Mouse (Mus musculus): Measurements from ENCODE around the gene Tmx2. TPM values are rescaled to one million over a fixed set of nuclear protein-coding genes. Genes with fewer than 3 reads are reported as not detected.

Tmx2 gene
- polyA plus RNA-seq, 1 experiment from 2014 or later, result 119 TPM

DNA sequence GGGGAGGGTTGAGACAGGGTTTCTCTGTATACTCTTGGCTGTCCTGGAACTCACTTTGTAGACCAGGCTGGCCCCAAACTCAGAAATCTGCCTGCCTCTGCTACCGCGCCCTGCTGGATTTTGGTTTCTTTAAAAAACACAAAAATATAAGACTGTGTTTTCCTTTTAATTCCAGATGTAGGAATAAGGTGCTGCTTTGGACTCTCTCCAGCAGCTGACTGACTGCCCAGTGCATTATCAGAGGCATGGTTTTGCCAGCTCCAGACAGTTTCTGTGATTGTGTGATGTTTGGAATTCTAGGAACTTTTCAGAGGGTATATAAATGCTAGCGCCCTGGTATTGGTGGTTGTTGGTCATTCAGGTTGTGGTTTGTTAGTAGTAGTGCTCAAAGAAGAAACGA lies 38.4 kb upstream of the Tmx2 start:
- WGBS, result 94% methylated on average over 4 of the region's 4 CpGs
- peaks cover 5% of the 10 kb centered on the region; the same call in 1 of the 2 replicates for H3K36me3 ChIP-seq (ENCODE audit: control insufficient read depth, insufficient read depth, low read length)
- no peak for ATAC-seq (ENCODE audit: insufficient number of reproducible peaks, insufficient read depth, low FRiP score, low read depth)
- no peaks in the 10 kb centered on the region for H3K27me3 ChIP-seq (ENCODE audit: control insufficient read depth, insufficient read depth, low read length)
- H3K9ac ChIP-seq (replicated peaks; ENCODE audit: low read depth, low read length), result no peak overlapping the region
- H3K9me3 ChIP-seq (ENCODE audit: control insufficient read depth, low read depth, low read length), result no peaks in the 10 kb centered on the region
- no peak overlapping the region for H3K4me2 ChIP-seq (replicated peaks; ENCODE audit: low read depth, low read length)
- H3K4me3 ChIP-seq (ENCODE audit: low read depth, low read length), result no peak overlapping the region
- peaks cover 11% of the 10 kb centered on the region for H3K4me1 ChIP-seq (ENCODE audit: control insufficient read depth, insufficient read depth, low read length)
- no peak overlapping the region for H3K27ac ChIP-seq (ENCODE audit: low read length)

DNA sequence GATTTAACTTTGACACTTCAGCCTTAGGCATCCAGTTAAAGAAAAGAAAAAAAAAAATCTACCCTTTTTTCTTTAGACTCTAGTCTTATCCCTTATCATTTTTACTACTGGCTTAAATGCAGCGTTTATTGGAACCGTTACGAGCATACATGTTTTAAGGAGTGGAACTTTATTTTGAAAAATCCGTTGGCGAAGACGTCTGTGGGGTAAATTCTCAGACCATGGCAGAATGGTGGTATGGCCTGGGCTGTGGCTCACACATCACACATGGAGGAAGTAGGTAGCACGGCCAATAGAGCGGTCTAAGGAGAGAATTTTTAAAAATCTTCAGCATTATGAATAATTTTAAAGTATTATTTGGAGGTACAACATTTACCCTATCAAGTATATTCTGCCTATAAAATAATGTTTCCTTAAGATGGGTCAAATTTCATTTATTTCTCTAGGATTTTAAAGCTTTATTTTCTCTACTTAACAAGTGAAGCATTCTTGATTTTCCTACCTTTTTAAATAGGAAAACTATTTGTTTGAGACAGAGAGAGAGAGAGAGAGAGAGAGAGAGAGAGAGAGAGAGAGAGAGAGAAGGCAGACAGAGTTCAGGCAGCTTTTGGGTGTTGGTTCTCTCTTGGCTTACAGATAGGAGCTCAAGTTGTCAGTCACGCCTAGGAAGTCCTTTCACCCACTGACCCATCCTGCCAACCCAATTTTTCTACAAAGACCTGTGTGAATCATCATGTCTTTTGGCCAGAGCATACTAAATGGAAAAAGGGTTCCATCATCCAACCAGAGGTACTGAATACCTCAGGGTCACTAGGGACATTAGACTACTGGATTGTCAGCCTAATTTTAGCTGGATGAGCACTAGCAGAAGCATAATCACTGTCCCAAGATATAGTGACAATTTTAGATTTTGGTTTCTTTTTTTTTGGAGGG lies 37.7 kb upstream of the Tmx2 start:
- Histone ChIP-seq H3K36me3 (ENCODE audit: control insufficient read depth, insufficient read depth, low read length) (peaks cover 3% of the 10 kb centered on the region; the same call in 1 of the 2 replicates), H3K27ac (ENCODE audit: low read length) (peak overlapping the region; percentile 90), H3K9me3 (ENCODE audit: control insufficient read depth, low read depth, low read length) (no peaks in the 10 kb centered on the region), H3K4me1 (ENCODE audit: control insufficient read depth, insufficient read depth, low read length) (peaks cover 11% of the 10 kb centered on the region), H3K4me3 (ENCODE audit: low read depth, low read length) (peak overlapping the region; percentile 75), H3K4me2 (replicated peaks; ENCODE audit: low read depth, low read length) (peak overlapping the region; percentile 86), H3K9ac (replicated peaks; ENCODE audit: low read depth, low read length) (peak overlapping the region; percentile 73; the same call in 1 of the 2 replicates), H3K27me3 (ENCODE audit: control insufficient read depth, insufficient read depth, low read length) (no peaks in the 10 kb centered on the region)
- 32% methylated on average over 9 of the region's 9 CpGs for WGBS
- ATAC-seq (ENCODE audit: insufficient number of reproducible peaks, insufficient read depth, low FRiP score, low read depth), result no peak

DNA sequence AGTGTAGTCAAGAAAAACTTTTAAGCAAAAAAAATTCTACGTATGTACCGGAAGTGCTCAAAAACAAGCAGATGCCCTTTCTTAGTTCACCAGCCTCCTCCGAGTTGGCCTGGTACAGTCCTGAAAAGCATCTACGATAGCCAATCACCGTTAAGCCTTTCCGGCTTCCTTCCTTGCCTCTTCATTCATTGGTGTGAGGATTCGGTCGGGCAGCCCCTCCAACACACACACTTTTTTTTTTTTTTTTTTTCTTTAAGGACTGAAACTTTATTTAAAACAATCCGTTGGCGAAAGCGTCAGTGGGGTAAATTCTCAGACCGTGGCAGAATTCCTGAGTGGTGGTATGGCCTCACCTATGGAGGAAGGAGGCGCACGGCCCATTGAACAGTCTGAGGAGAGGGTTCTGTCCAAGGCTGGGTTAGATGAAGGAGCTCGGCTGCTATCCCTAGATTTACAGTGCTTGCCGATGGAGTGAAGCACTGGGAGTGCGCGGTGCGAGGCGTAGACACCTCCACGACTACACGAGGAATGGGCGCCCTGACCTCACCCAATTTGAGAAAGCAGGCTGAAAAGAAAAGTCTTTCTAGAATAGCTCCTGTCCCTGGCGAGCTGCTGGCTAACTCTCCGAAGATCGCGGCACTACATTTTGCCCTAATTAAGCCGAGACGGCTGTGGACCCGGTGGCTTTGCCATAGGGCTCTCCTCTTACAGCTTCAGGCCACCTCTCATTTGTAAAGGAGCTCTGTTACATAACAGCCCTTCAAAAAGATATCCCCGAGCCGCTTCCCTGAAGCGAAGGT lies 36.8 kb upstream of the Tmx2 start:
- WGBS, result under 1% methylated on average over 33 of the region's 33 CpGs
- Histone ChIP-seq H3K9ac (replicated peaks; ENCODE audit: low read depth, low read length) (peak overlapping the region; percentile 73), H3K4me1 (ENCODE audit: control insufficient read depth, insufficient read depth, low read length) (peaks cover 11% of the 10 kb centered on the region), H3K9me3 (ENCODE audit: control insufficient read depth, low read depth, low read length) (no peaks in the 10 kb centered on the region), H3K36me3 (ENCODE audit: control insufficient read depth, insufficient read depth, low read length) (peaks cover 3% of the 10 kb centered on the region; the same call in 1 of the 2 replicates), H3K4me3 (ENCODE audit: low read depth, low read length) (peak overlapping the region; percentile 75), H3K27me3 (ENCODE audit: control insufficient read depth, insufficient read depth, low read length) (no peaks in the 10 kb centered on the region), H3K27ac (ENCODE audit: low read length) (peak overlapping the region; percentile 90), H3K4me2 (replicated peaks; ENCODE audit: low read depth, low read length) (peak overlapping the region; percentile 86)
- ATAC-seq (ENCODE audit: insufficient number of reproducible peaks, insufficient read depth, low FRiP score, low read depth), result peak; percentile 95

DNA sequence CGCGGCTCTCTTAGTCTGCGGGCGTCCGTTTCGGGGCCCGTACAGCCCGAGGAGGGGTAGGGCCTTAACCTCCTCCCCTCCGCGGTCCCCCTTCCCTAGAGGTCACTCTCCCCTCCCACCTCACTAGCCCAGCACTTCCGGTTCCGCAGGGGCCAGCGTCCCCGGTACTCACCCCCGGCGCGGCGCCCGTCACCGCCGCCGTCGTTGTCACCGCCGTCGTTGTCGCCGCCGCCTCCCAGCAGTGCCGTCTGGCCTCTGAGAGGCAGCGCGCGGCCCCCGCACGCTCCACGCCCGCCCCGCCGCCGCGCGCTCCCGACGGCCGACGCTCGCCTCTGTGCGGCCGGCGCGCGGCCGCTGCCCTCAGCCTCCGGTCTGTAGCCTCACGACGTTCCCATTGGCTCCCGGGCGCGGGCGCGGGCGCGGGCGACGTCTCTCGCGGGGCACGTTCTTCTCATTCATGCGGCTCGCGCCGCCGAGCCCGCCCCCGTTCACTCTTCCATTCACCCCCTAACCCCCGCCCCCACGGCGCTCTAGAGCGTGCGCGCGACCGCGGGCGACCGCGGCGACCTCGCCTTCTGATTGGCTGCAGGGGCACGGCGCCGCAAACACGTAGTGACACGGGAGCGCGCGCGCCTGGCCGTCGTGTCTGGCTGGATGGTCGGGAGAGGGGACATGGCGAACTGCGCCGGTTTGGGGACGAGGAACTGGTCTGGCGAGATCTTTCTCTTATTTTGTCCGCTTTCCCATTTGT lies 36.0 kb upstream of the Tmx2 start, which contains the start of gene Zdhhc5:
Gene Zdhhc5, minus strand, starts transcription at position 370 of the 751 bp plus-strand sequence.
- Histone ChIP-seq H3K9ac (replicated peaks; ENCODE audit: low read depth, low read length) (peak within 1 kb of the TSS; percentile 85), H3K27me3 (ENCODE audit: control insufficient read depth, insufficient read depth, low read length) (no peaks in the 10 kb centered on the region), H3K4me2 (replicated peaks; ENCODE audit: low read depth, low read length) (peak within 1 kb of the TSS; percentile 86), H3K9me3 (ENCODE audit: control insufficient read depth, low read depth, low read length) (no peaks in the 10 kb centered on the region), H3K27ac (ENCODE audit: low read length) (peak within 1 kb of the TSS; percentile 90), H3K4me3 (ENCODE audit: low read depth, low read length) (peak within 1 kb of the TSS; percentile 75), H3K36me3 (ENCODE audit: control insufficient read depth, insufficient read depth, low read length) (peaks cover 11% of the 10 kb centered on the region; the same call in 1 of the 2 replicates), H3K4me1 (ENCODE audit: control insufficient read depth, insufficient read depth, low read length) (peaks cover 11% of the 10 kb centered on the region)
- peak; percentile 96 for ATAC-seq (ENCODE audit: insufficient number of reproducible peaks, insufficient read depth, low FRiP score, low read depth)
- under 1% methylated on average over 89 of the region's 107 CpGs for WGBS

DNA sequence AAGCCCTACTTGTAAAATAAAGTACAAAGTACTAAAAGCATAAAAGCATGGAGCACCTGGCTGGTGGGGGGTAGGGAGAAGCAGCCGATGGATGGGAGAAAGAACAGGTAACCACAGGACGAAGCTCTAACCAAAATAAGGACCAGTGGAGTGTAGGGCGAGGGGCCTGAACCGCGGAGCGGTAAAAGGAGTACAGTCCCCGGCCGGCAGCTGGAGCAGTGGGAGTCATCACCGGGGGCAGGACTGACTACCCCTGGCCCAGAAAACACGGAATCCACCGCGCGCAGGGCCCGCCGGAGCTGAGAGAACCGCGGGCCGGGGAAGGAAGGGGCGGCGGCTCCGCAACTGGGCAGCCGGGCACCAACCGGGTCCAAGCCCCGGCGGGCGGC lies 35.5 kb upstream of the Tmx2 start:
- peaks cover 15% of the 10 kb centered on the region; the same call in 1 of the 2 replicates for H3K36me3 ChIP-seq (ENCODE audit: control insufficient read depth, insufficient read depth, low read length)
- peak overlapping the region; percentile 72 for H3K4me2 ChIP-seq (replicated peaks; ENCODE audit: low read depth, low read length)
- H3K9ac ChIP-seq (replicated peaks; ENCODE audit: low read depth, low read length), result peak overlapping the region; percentile 85
- no peaks in the 10 kb centered on the region for H3K27me3 ChIP-seq (ENCODE audit: control insufficient read depth, insufficient read depth, low read length)
- no peak for ATAC-seq (ENCODE audit: insufficient number of reproducible peaks, insufficient read depth, low FRiP score, low read depth)
- H3K4me3 ChIP-seq (ENCODE audit: low read depth, low read length), result peak overlapping the region; percentile 75
- H3K9me3 ChIP-seq (ENCODE audit: control insufficient read depth, low read depth, low read length), result no peaks in the 10 kb centered on the region
- WGBS, result under 1% methylated on average over 18 of the region's 26 CpGs
- peaks cover 11% of the 10 kb centered on the region for H3K4me1 ChIP-seq (ENCODE audit: control insufficient read depth, insufficient read depth, low read length)
- peak overlapping the region; percentile 90 for H3K27ac ChIP-seq (ENCODE audit: low read length)

DNA sequence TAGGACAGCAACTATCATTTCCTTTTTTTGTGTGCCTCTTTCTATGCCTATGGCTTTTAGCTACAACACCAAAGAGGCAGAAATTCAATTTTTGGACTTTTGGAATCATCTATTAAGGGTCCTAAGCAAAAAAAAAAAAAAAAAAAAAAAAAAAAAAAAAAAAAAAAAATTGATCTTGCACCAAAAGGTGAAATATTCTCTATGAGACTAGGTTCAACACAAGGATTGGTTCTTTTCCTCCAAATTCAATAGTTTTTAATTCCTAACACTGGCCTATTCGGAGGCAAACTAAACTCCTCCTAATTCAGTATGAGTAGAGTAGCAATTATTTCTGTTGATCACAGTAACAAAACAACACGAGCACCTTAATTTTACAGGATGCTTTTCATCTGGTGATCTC lies 33.0 kb upstream of the Tmx2 start:
- Histone ChIP-seq H3K4me2 (replicated peaks; ENCODE audit: low read depth, low read length) (no peak overlapping the region), H3K36me3 (ENCODE audit: control insufficient read depth, insufficient read depth, low read length) (peaks cover 30% of the 10 kb centered on the region), H3K4me3 (ENCODE audit: low read depth, low read length) (no peak overlapping the region), H3K27ac (ENCODE audit: low read length) (no peak overlapping the region), H3K9me3 (ENCODE audit: control insufficient read depth, low read depth, low read length) (no peaks in the 10 kb centered on the region), H3K9ac (replicated peaks; ENCODE audit: low read depth, low read length) (no peak overlapping the region), H3K4me1 (ENCODE audit: control insufficient read depth, insufficient read depth, low read length) (peaks cover 15% of the 10 kb centered on the region), H3K27me3 (ENCODE audit: control insufficient read depth, insufficient read depth, low read length) (no peaks in the 10 kb centered on the region)
- 87% methylated on average over 2 of the region's 2 CpGs for WGBS
- ATAC-seq (ENCODE audit: insufficient number of reproducible peaks, insufficient read depth, low FRiP score, low read depth), result no peak

DNA sequence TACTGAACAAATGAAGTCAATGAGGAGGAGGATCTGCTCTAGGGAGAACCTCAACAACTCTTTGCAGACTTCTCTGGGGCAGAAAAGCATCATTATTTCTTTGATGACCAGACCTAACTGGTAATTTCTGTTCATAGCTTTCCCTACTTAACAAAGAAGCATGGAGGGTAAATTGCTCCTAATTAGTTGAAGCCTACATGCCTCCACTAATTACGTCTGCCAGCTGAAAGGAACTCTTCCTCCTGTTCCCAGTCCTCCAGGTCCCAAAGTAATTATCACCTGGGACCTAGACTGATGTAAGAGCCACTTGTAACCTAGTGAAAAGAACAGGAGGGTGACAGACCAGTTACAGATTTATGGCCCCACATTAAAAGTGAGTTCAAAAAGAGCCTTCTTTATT lies 28.6 kb upstream of the Tmx2 start:
- no peak for ATAC-seq (ENCODE audit: insufficient number of reproducible peaks, insufficient read depth, low FRiP score, low read depth)
- Histone ChIP-seq H3K9ac (replicated peaks; ENCODE audit: low read depth, low read length) (no peak overlapping the region), H3K36me3 (ENCODE audit: control insufficient read depth, insufficient read depth, low read length) (peaks cover 41% of the 10 kb centered on the region), H3K27ac (ENCODE audit: low read length) (no peak overlapping the region), H3K4me1 (ENCODE audit: control insufficient read depth, insufficient read depth, low read length) (0 out of 2 replicates have a peak, but pooled peaks cover 4% of the 10 kb centered on the region), H3K9me3 (ENCODE audit: control insufficient read depth, low read depth, low read length) (no peaks in the 10 kb centered on the region), H3K4me3 (ENCODE audit: low read depth, low read length) (no peak overlapping the region), H3K4me2 (replicated peaks; ENCODE audit: low read depth, low read length) (no peak overlapping the region), H3K27me3 (ENCODE audit: control insufficient read depth, insufficient read depth, low read length) (no peaks in the 10 kb centered on the region)
- WGBS, result 80% methylated on average over 1 of the region's 1 CpGs
